Mouse (Mus musculus) gonadal fat pad, adult 2 months (tissue): Measurements from ENCODE around the gene Tap1. TPM values are rescaled to one million over a fixed set of nuclear protein-coding genes. Genes with fewer than 3 reads are reported as not detected.
"Not testable (repeated sequence)": the region's sequence is repeated elsewhere in the genome, so short reads cannot be mapped to it uniquely, and the experiment has no call there.

Experiments
- DNase-seq: peaks from one replicate; pipeline ENCODE4 v3.0.0-alpha.2; 2012; ENCODE audit warnings: low read depth
- polyA plus RNA-seq: library from polyadenylated mRNA; depleted of rRNA; stranded (reverse); fragments of >200 nt; gene quantifications from 2 replicates; pipeline ENCODE4 v1.2.3, GENCODE M21; 2012; rRNA removed

The Tap1 gene
- polyA plus RNA-seq, 1 experiment: 23.3 TPM

DNA sequence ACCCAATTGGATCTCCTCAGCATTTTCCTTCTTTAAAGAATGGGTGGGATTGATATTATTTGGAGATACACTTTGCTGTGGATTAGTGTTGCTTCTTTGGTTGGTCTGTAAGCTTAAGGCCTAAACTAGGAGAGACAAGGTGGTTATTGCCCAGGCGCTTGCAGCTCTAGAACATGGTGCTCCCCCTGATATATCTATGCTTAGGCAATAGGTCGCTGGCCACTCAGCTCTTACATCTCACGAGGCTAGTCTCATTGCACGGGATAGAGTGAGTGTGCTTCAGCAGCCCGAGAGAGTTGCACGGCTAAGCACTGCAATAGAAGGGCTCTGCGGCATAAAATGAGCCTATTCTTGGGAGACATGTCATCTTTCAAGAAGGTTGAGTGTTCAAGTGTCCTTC, 44.7 kb downstream of the Tap1 start:
- not testable (repeated sequence) for DNase-seq

DNA sequence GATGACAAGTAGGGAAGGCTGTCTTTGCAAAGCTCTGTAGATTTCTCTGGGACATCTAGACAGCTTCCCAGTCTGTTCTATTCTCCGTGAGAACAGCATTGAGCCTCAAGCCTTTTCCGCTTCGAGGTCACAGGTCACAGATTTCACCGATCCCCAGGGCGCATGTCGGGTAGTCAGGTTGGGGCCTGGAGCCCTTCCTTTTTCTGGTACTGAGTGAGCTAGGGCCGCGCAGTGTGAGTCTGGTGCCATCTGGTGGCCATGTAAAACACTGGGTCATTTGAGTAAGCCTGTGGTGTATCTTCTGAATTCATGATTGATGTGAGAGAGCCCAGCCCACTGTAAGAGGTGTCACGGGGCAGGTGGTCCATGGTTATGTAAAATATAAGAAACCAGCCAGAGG, 47.6 kb downstream of the Tap1 start:
- DNase-seq: no peak

DNA sequence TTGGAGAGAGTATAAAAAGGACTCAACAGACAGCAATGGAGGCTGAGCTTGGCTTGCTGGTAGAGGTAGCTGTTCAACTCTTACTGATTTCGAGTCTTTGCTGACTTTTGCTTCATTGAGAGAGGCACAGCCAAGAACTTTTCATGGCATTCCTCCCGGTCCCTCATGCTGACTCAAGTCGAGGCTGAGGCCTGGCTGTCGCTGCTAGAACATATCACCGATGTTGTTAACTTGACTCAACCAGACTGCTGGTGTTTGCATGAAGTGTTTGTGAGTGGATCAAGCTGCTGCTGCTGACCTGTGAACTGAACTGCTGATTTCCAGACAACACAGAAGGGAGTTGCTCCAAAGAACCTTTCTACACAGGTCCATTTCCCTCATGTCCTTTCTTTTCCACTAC, 49.3 kb downstream of the Tap1 start:
- no peak for DNase-seq

DNA sequence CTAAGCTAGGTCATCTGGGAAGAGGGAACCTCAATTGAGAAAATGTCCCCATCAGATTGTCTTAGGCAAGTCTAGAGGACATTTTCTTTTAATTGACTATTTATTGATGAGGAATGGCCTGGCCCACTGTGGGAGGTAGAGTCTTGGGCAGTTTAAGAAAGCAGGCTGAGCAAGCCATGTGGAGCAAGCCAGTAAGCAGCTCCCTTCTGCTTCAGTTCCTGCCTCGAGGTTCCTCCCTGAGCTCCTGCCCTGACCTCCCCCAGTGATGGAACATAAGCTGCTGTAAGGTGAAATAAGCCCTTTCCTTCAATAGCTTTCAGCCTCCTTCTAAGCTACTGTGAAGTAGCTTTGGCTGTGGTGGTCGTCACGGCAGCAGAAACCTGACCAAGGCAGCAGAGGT, 50.4 kb downstream of the Tap1 start:
- DNase-seq: no peak

DNA sequence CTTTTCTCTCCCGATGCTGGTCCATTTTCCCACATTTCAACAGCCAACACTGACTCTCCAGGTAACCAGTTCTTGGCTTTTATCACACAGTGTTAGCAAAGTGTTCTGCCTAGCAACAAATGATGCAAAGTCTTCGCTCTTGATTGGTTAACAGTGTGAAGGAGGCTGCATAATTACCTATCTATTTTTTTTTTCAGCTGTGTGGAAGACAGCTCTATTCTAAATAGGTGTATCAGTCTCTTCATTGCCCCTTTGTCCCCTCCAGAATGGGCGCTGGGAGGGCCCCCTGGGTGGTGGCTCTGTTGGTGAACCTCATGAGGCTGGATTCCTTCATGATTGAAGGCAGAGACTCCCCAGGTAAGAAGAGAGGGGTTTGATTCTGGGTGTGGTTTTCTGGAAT, 51.4 kb downstream of the Tap1 start, which contains the start of gene H2-Ob:
Gene H2-Ob (plus strand): TSS at position 198 of the 400 bp plus-strand sequence.
- DNase-seq: no peak

DNA sequence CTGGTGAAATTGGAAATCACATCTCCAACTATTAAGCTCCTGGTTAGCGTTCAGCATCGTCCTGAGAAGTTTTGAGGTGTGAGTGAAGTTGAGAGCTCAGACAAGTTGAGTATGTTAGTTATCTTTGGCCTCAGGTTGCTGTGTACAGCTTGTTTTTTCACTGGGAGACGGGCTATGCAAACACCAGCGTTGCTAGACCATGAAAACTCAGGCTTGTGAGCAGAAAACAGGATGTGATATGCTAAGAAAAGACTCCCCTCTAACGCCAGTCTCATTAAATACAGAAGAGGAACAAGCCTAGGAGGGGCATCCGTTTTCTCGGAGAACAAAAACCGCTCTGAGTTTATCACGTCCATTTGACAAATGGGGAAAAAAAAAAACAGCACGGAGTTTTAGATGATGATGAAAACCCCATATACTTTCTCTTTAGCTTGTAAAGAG, 52.3 kb downstream of the Tap1 start:
- no peak for DNase-seq

DNA sequence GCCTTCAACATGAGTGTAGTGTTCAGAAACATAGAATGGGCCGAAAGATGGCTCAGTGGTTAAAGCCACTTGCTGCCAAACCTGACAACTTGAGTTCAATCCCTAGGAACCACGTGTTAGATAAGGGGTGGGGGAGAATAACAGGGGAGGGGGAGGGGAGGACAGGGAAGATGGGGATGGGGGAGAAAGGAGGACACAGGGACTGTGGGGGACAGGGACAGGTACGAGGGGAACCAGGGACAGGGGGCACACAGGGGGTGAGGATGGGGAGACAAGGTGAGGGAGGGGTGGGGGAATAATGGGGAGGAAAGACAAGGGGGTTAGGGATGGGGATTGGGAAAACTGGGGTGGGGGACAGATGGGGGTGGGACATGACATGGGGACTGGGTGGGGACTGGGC, 53.0 kb downstream of the Tap1 start:
- DNase-seq: no peak

DNA sequence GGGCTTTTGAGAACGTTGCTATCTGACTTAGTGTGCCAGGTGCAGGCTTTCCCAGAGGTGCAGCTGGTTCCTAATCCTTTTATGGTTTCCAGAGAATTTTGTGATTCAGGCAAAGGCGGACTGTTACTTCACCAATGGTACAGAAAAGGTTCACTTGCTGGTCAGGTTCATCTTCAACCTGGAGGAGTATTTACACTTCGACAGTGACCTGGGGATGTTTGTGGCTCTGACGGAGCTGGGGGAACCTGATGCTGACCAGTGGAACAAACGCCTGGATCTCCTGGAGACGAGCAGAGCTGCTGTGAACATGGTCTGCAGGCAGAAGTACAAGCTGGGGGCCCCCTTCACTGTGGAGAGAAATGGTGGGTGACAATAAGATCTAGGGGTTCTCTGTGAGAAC, 53.6 kb downstream of the Tap1 start:
- DNase-seq: no peak

DNA sequence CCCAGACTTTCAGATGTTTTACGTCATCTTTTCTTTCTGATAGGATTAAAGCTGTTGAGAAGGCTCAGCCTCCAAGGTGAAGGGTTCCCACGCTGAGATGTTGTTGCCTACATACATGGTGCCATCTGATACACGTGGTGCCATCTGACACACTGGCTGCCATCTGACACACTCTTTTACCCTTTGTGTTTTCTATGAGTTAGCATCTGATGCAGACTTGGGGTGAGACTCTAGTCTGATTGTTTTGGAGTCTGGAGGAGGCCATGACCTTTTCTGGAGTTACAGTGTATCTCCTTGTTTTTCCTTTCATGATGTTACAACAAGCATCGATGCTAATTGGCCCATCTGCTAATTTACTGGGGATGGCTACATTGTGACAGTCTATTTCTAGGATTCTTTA, 57.3 kb downstream of the Tap1 start:
- no peak for DNase-seq

Other genes starting within 250 kb of the Tap1 start
- 24.1 and 37.0 TPM in 2 replicates for gene Pfdn6, start 247.2 kb upstream of the Tap1 start, polyA plus RNA-seq
- gene Wdr46, start 246.9 kb upstream of the Tap1 start, polyA plus RNA-seq: 14.9 and 18.1 TPM in 2 replicates
- gene B3galt4, start 236.1 kb upstream of the Tap1 start, polyA plus RNA-seq: 8.1 and 8.7 TPM in 2 replicates
- gene Vps52, start 231.7 kb upstream of the Tap1 start, polyA plus RNA-seq: 54.5 and 62.2 TPM in 2 replicates
- gene Rps18, start 231.6 kb upstream of the Tap1 start, polyA plus RNA-seq: 683 and 816 TPM in 2 replicates
- gene H2-K1, start 187.2 kb upstream of the Tap1 start, polyA plus RNA-seq: 2,228 and 2,761 TPM in 2 replicates
- 29.4 and 29.6 TPM in 2 replicates for gene Ring1, start 162.9 kb upstream of the Tap1 start, polyA plus RNA-seq
- gene H2-Ke6, start 159.5 kb upstream of the Tap1 start, polyA plus RNA-seq: 75.6 and 95.1 TPM in 2 replicates
- gene Slc39a7, start 155.9 kb upstream of the Tap1 start, polyA plus RNA-seq: 207 and 240 TPM in 2 replicates
- 51.3 and 53.0 TPM in 2 replicates for gene Rxrb, start 155.7 kb upstream of the Tap1 start, polyA plus RNA-seq
- gene Col11a2, start 148.1 kb upstream of the Tap1 start, polyA plus RNA-seq: 0.69 and 1.0 TPM in 2 replicates
- gene H2-Oa, start 95.2 kb upstream of the Tap1 start, polyA plus RNA-seq: 2.1 and 2.5 TPM in 2 replicates
- gene H2-DMa, start 68.0 kb upstream of the Tap1 start, polyA plus RNA-seq: 73.0 and 74.6 TPM in 2 replicates
- 110 and 117 TPM in 2 replicates for gene Brd2, start 64.9 kb upstream of the Tap1 start, polyA plus RNA-seq
- 51.4 and 61.0 TPM in 2 replicates for gene H2-DMb2, start 44.2 kb upstream of the Tap1 start, polyA plus RNA-seq
- 87.5 and 107 TPM in 2 replicates for gene H2-DMb1, start 34.5 kb upstream of the Tap1 start, polyA plus RNA-seq
- gene Psmb9, start 211 bp downstream of the Tap1 start, polyA plus RNA-seq: 32.1 and 32.8 TPM in 2 replicates
- 56.3 and 58.9 TPM in 2 replicates for gene Psmb8, start 10.2 kb downstream of the Tap1 start, polyA plus RNA-seq
- gene Tap2, start 16.0 kb downstream of the Tap1 start, polyA plus RNA-seq: 28.0 and 33.7 TPM in 2 replicates
- gene H2-Ob, start 51.4 kb downstream of the Tap1 start, polyA plus RNA-seq: 2.6 and 3.5 TPM in 2 replicates
- gene H2-Ab1, start 70.1 kb downstream of the Tap1 start, polyA plus RNA-seq: 534 and 583 TPM in 2 replicates
- gene H2-Aa, start 100.3 kb downstream of the Tap1 start, polyA plus RNA-seq: 306 and 360 TPM in 2 replicates
- 161 and 168 TPM in 2 replicates for gene H2-Eb1, start 118.3 kb downstream of the Tap1 start, polyA plus RNA-seq
- 0.05 and 0.06 TPM in 2 replicates for gene H2-Eb2, start 138.1 kb downstream of the Tap1 start, polyA plus RNA-seq
- gene Btnl2, start 167.3 kb downstream of the Tap1 start, polyA plus RNA-seq: 0.62 and 0.66 TPM in 2 replicates
- 0.06 and 0.07 TPM in 2 replicates for gene Btnl1, start 189.6 kb downstream of the Tap1 start, polyA plus RNA-seq
- gene BC051142, start 211.3 kb downstream of the Tap1 start, polyA plus RNA-seq: 3.0 and 3.2 TPM in 2 replicates